Mouse (Mus musculus) layer of hippocampus, adult 11-12 months (tissue): ENCODE measurements around the gene Dtx3.

Experiments
- DNase-seq: peaks from one replicate; pipeline ENCODE4 v3.0.0; 2022; ENCODE audit warnings: low spot score

Dtx3 gene

DNA sequence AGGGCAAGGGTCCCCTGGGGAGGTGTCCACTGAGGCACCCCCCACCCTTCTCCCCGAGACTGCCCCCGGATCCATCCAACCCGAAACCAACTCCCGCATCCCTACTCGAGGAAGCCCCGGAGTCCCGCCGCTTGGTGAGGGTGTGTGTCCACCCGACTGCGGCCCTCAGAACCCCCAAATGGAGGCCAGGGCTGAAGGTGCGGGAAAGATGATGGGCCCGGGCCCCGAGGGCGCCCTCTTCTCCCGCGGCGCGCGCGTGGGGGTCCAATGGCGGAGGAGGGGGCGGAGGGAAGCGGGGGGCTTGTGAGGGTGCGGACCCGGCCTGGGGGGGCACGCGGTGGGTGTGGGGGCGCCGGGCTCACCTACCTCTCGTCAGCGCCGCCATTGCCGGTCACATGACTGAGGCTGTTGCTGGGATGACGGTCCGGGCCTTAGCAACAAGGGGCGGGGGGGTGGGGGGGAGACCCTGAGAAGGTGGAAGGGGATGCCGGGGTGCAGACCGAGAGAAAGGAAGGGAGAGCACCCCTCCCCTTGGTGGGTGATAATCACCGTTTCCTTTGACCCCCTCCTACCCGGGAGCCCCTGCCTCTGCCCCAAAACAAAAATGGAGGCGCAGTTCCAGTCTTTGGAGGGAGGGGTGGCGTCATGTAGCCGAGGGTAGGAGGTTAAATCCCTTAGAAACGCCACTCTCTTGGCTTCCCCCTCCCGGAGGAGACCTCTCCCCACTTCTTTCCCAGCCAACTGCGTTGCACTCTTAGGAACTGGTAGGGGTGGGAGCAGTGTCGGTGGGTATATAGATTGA lies at the start of gene Dtx3:
TSS of gene Dtx3 (minus strand) at position 401 of the 802 bp plus-strand sequence.
- no peak for DNase-seq

DNA sequence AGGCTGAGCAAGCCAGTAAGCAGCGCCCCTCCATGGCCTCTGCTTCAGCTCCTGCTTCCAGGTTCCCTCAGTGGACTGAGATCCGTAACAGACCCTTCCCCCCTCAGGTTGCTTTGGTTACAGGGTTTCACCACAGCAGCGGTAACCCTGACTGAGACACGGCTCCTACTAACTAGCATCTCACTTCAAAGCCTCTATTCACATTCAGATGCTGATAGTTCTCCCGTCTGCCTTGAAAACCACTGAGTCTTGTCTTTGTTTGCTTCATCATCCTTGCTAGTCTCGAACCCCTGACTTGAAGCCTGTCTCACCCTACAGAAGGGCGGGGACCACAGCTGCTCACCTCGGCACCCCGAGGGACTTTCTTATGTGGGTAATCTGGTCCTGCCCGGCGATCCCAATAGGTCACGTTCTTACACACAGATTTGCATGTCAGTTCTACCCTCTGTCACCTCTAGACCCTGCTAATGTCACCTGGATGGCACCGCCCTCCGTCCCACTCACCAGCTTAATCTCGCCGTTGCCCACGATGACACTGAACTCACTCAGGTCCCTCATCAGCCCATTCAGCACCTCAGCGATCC lies 42.8 kb upstream of the Dtx3 start:
- DNase-seq, result no peak

GRCm38 (mm10) chr10:127236541-127236940 lies 41.0 kb upstream of the Dtx3 start:
- DNase-seq, result no peak

DNA sequence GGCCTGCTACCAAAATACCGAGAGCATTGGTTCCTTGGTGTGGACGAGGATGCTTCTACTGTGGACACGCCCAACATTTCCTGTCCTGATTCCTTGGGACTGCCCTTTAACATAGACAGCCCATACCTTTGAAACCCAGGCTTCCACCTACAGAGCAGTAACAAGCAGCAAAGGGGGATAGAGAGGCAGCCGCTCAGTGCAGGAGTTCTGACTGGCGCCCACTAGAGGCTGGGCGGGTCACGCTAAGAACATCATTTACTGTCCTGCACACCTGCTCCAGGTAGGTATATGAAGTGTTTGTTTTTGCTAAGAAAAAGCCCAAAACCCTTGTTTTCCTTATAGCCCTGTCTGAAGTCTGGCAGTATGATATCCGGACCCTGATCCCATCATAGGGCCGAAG lies 37.6 kb upstream of the Dtx3 start:
- DNase-seq, result no peak

DNA sequence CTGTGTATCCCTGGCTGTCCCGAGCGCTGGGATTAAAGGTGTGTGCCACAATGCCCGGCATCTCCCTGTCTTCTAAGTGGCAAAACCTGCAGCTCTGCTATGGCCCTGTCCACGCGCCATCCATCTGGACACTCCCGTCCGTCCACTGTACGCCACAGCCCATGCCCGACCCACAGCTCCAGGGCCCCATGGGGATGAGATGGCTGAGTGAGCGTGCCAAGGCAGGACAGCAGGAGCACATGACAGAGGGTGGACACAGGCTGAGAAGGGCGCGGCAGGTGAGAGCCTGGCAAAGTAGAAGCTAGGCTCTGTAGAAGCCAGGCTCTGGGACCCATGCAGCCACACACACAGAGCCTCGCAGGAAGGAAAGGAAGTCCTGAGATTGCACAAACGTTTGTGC lies 36.2 kb upstream of the Dtx3 start:
- DNase-seq, result no peak

GRCm38 (mm10) chr10:127230693-127231092 lies 35.2 kb upstream of the Dtx3 start:
- no peak for DNase-seq

DNA sequence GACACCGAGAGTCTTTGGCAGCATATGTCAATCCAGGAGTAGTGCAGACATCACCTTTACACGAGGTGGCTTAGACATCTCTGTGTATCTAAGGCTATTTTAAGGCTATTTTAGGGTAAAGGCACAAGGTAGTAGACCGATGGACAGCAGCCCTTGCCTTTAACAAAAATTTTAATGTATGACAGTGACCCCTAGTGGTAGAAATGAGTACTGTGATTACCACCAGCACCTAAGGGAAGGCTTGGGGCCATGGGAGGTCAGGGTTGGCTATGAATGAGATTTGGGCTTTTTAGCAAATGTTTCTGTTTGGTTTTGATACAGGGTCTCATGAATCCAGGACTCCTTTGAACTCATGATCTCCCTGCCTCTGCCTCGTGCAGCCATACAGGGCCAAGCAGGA lies 33.4 kb upstream of the Dtx3 start:
- peak; percentile 69 for DNase-seq

GRCm38 (mm10) chr10:127227163-127227562 lies 31.6 kb upstream of the Dtx3 start:
- no peak for DNase-seq

DNA sequence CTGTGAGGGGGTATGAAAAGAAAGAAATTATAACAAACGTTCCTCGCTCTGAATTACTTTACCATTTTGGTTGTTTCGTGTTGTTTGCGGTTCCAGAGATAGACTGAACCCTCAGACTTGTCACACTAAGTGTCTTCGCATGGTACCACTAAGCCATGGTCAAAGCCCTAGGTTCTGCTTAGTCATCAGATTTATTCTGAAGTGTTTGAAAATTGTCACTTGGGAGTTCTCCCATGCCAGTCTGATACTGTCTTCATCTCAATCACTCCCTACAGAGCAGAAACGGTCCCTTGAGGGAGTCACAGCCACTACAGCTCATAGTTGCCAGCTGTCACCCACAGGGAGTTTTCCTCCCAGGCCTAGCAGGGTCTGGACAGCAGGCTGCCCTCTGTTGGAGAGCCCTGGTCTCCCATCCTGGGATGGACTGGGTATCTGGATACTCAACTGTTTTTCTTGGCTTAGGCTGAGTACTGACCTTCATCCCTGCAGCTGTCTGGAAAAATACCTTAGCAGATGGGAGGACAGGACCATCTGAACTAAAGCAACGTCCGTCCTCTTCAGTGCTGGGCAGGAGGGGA lies 30.9 kb upstream of the Dtx3 start:
- DNase-seq, result no peak

GRCm38 (mm10) chr10:127225732-127226131 lies 30.2 kb upstream of the Dtx3 start:
- DNase-seq, result no peak

DNA sequence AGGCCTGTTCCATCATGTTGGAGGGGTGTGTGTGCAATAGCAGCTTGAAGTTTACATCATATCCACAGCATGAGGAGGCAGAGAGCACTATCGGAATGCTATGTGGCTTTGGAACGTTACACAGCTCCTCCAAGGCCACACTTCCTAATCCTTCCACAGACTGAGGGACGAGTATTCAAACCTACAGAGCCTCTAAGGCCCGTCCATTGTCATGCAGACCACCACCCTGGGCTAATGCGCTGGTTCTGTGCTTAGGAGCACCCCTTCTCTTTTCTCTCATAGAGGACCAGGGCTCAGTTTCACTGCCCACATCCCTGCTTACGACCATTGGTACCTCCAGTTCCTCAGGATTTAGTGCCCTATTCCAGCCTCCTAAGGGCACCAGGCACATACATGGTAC lies 29.7 kb upstream of the Dtx3 start:
- no peak for DNase-seq

DNA sequence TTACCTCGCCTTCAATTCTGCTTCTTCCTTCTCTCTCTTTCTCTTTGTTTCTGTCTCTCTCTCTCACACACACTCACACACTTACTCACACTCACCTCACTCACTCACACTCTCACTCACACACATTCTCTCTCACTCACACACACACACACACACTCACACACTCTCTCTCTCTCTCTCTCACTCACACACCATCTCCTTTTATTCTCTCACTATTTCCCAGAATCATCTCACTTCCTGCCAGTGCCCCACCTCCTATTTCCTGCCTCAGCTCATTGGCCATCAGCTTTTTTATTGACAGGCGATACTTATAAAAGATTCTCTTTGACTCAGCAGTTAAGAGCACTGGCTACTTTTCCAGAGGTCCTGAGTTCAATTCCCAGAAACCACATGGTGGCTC lies 22.8 kb upstream of the Dtx3 start:
- no peak for DNase-seq

DNA sequence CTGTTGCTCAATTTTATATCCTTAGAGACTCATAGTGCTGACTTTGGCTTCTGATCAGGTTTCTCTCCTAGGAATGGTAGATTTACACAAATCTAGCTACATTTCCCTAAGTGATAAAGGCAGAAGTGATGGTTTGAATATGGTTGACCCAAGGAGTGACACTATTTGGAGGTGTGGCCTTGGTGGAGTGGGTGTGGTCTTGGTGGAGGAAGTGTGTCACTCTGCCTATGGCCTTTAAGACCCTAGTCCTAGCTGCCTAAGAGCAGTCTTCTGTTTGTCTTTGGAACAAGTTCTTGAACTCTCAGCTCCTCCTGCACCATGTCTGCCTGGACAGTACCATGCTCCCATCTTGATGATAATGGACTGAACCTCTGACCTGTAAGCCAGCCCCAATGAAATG lies 21.6 kb upstream of the Dtx3 start:
- DNase-seq, result no peak

GRCm38 (mm10) chr10:127216456-127216855 lies 20.9 kb upstream of the Dtx3 start:
- no peak for DNase-seq

GRCm38 (mm10) chr10:127214422-127214803 lies 18.9 kb upstream of the Dtx3 start:
- no peak for DNase-seq

DNA sequence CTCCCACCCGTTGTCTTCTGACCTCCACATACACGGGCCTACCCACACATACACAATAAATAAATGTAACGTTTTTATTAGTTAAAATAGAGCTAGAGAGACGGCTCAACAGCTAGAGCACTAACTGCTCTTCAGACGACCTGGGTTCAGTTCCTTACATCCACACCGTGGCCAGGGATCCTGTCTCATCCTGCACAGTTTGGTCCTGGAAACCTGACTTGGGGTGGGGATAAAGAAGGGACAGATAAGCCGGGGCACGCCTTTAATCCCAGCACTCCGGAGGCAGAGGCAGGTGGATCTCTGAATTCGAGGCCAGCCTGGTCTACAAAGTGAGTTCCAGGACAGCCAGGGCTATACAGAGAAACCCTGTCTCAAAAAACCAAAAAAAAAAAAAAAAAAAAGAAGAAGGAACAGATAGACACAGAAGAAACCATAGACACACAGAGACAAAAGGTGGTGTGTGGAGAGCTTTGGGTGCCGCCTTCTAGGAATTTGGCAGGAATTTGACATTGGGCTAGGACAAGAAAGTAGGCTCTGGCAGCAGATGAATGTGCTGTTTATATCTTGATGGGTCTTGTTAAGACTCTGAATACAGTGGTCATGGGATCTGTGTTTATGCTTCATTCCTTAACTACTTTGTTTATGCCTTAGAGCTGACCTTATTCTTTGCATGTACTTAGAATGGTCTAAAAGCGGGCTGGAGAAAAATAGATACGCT lies 18.3 kb upstream of the Dtx3 start:
- no peak for DNase-seq

DNA sequence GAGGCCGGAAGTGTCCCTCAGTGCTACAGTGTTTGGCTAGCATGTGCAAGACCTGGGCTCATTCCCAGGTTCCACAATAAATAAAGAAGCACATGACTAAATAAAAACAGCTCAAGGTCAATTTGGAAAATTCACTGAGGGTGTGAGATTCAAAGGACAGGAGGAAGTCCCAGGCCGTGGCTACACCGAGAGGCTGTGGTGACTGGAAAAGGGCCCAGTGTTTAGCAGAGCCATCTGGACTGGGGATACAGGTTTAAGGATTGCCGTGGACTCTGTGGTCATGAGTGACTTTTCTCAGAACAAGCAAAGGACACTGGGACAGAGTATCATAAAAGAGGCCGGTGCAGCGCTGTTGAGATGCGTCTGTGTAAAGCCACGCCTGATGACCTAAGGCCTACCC lies 17.7 kb upstream of the Dtx3 start:
- no peak for DNase-seq

GRCm38 (mm10) chr10:127211414-127211854 lies 15.9 kb upstream of the Dtx3 start, which contains the start of gene Pip4k2c:
Gene Pip4k2c, minus strand, starts transcription at chr10:127211585.
- DNase-seq, result peak; percentile 91

DNA sequence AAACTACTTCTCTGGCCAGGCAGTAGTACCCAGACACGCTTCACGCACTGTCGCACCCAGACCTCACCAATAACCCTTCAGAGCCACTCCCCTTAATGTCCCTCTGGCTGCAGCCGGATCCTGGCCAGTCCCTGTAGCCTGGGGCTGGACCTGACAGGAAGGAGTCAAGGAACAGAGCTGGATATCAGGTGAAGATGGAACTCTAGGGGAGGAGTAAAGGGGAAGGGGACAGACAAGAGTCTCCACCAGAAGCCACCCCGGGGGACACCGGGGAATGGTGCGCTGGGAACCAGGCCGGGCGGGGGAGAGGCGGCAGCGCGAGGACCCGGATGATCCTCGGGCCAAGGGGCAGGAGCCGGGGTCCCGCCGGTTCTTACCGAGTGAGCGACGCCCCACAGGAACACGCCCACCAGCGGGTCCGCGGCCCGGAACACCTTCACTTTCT lies 15.5 kb upstream of the Dtx3 start:
- no peak for DNase-seq

DNA sequence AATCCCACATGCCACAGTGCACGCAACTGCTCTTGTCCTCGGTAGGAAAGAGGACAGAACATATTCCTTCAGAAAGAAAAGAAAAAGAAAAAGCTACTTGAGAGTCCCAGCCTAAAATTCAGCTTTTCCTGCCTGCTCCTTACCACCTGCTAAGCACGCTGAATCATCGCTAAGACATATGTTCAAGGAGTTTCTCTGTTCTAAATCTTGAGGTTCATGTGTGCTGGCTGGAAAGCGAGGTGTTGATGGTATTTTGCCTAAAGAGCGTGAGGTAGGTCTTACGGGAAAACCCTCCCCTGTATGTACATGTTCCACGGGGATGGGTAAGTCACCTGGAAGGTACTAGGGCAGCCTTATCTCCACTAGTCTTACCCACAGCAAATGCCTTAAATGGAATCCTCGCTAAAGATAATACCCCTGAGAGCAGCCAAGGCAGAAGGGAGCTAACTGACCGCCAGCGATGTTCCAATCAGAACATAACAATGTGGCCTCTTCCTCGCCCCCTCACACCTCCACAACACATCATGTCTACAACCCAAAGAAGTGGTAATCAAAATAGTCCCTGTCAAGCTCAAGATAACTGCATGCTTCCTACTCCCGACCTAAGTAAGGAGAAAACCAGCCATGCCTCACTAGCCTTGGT lies 14.5 kb upstream of the Dtx3 start:
- DNase-seq, result no peak

GRCm38 (mm10) chr10:127208921-127209320 lies 13.4 kb upstream of the Dtx3 start:
- no peak for DNase-seq

DNA sequence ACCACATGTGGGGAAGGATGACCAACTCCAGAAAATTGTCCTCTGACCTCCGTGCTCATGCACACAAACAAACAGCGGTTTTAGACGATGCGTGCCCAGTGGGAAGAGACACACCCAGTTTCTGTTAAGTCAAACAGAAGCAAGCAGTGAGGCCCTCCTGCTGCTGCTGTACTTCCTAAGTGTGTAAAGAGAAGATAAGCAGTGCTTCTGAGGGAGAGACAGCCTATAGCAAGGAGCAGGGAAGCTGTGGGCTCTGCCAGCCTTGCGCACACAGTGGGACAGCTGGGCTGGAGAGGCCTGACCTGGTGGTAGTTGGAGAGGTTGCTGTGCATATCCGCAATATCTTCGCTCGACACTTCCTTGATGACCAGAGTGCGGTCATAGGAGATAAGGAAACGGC lies 9.8 kb upstream of the Dtx3 start:
- DNase-seq, result no peak
